Mouse (Mus musculus): Measurements from ENCODE around the gene Pisd.
"Not testable (repeated sequence)": the region's sequence is repeated elsewhere in the genome, so short reads cannot be mapped to it uniquely, and the experiment has no call there.

The Pisd gene

GRCm38 (mm10) chr5:32745705-32746655 lies 39.5 kb downstream of the Pisd start:
- peak; percentile 68 to 73 for DNase-seq (ENCODE audit: low spot score in 2 of 2)

GRCm38 (mm10) chr5:32742149-32742548 lies 43.3 kb downstream of the Pisd start:
- DNase-seq (ENCODE audit: low spot score in 2 of 2): no peak

GRCm38 (mm10) chr5:32741377-32741776 lies 44.1 kb downstream of the Pisd start:
- not testable (repeated sequence) for DNase-seq (ENCODE audit: low spot score in 2 of 2)

GRCm38 (mm10) chr5:32740850-32741249 lies 44.6 kb downstream of the Pisd start:
- DNase-seq (ENCODE audit: low spot score in 2 of 2): not testable (repeated sequence)

- no peak for DNase-seq (ENCODE audit: low spot score in 2 of 2)
Observed at GRCm38 (mm10) chr5:32740138-32740537, 45.3 kb downstream of the Pisd start.

GRCm38 (mm10) chr5:32736770-32737169 lies 48.7 kb downstream of the Pisd start:
- DNase-seq (ENCODE audit: low spot score in 2 of 2): not testable (repeated sequence)

- DNase-seq (ENCODE audit: low spot score in 2 of 2): no peak
Observed at GRCm38 (mm10) chr5:32735779-32736178, 49.7 kb downstream of the Pisd start.

- not testable (repeated sequence) for DNase-seq (ENCODE audit: low spot score in 2 of 2)
Observed at GRCm38 (mm10) chr5:32733892-32734291, 51.6 kb downstream of the Pisd start.

- DNase-seq (ENCODE audit: low spot score in 2 of 2): no peak
Observed at GRCm38 (mm10) chr5:32728851-32729250, 56.6 kb downstream of the Pisd start.

- no peak for DNase-seq (ENCODE audit: low spot score in 2 of 2)
Observed at GRCm38 (mm10) chr5:32728300-32728699, 57.1 kb downstream of the Pisd start.

GRCm38 (mm10) chr5:32725397-32725796 lies 60.0 kb downstream of the Pisd start:
- not testable (repeated sequence) for DNase-seq (ENCODE audit: low spot score in 2 of 2)

- DNase-seq (ENCODE audit: low spot score in 2 of 2): no peak
Observed at GRCm38 (mm10) chr5:32723981-32724380, 61.5 kb downstream of the Pisd start.

- DNase-seq (ENCODE audit: low spot score in 2 of 2): not testable (repeated sequence)
Observed at GRCm38 (mm10) chr5:32722711-32723110, 62.7 kb downstream of the Pisd start.

GRCm38 (mm10) chr5:32722263-32722662 lies 63.2 kb downstream of the Pisd start:
- DNase-seq (ENCODE audit: low spot score in 2 of 2): no peak

- DNase-seq (ENCODE audit: low spot score in 2 of 2): no peak
Observed at GRCm38 (mm10) chr5:32721316-32721715, 64.1 kb downstream of the Pisd start.

- no peak for DNase-seq (ENCODE audit: low spot score in 2 of 2)
Observed at GRCm38 (mm10) chr5:32720416-32720815, 65.0 kb downstream of the Pisd start.

GRCm38 (mm10) chr5:32718916-32719315 lies 66.5 kb downstream of the Pisd start:
- DNase-seq (ENCODE audit: low spot score in 2 of 2): no peak

GRCm38 (mm10) chr5:32717726-32718125 lies 67.7 kb downstream of the Pisd start:
- DNase-seq (ENCODE audit: low spot score in 2 of 2): no peak

- DNase-seq (ENCODE audit: low spot score in 2 of 2): peak; percentile 88 to 89
Observed at GRCm38 (mm10) chr5:32713703-32714467, 71.6 kb downstream of the Pisd start.

GRCm38 (mm10) chr5:32713042-32713702 lies 72.3 kb downstream of the Pisd start:
- DNase-seq (ENCODE audit: low spot score in 2 of 2): no peak

- no peak for DNase-seq (ENCODE audit: low spot score in 2 of 2)
Observed at GRCm38 (mm10) chr5:32712221-32713041, 73.0 kb downstream of the Pisd start.
